Mouse (Mus musculus): ENCODE measurements around the gene Rnasek. TPM values are rescaled to one million over a fixed set of nuclear protein-coding genes. Genes with fewer than 3 reads are reported as not detected.

The Rnasek gene
- polyA plus RNA-seq, 1 experiment from 2014 or later: 145 TPM

GRCm38 (mm10) chr11:70191188-70191587 is 48.5 kb downstream of the Rnasek start:
- CTCF ChIA-PET: interaction anchor here (1.5 kb wide), 1 partner anchor 117 kb away, joined by 3 read pairs; no protein-coding TSS in a partner anchor
- no peak for TF ChIP-seq CTCF (IDR thresholded peaks at IDR 0.05)

GRCm38 (mm10) chr11:70189319-70190134 is 50.1 kb downstream of the Rnasek start:
- POLR2A ChIA-PET: no interaction called here
- peak; percentile 68 for ATAC-seq
- CTCF ChIA-PET: no interaction called here
- DNase-seq (ENCODE audit: low read depth, low spot score): peak; percentile 74
- TF ChIP-seq CTCF (IDR thresholded peaks at IDR 0.05): no peak
- in situ Hi-C loops (cut with MboI; ENCODE audit: low pct_unique_long_range_greater_than_20kb): no loop called here
- no peaks in the 10 kb centered on the region for H3K27me3 ChIP-seq

More at GRCm38 (mm10) chr11:70191188-70191587, 48.5 kb downstream of the Rnasek start:
- in situ Hi-C loops (cut with MboI; ENCODE audit: low pct_unique_long_range_greater_than_20kb): no loop called here
- DNase-seq (ENCODE audit: low read depth, low spot score) (no peak), ATAC-seq (no peak)
- POLR2A ChIA-PET: no interaction called here
- no peaks in the 10 kb centered on the region for H3K27me3 ChIP-seq

Other genes starting within 250 kb of the Rnasek start
- 528 TPM for gene Gabarap, start 248.7 kb downstream of the Rnasek start, polyA plus RNA-seq (2021)
- gene Phf23, start 244.1 kb downstream of the Rnasek start, polyA plus RNA-seq (2021): 76.1 TPM
- 41.6 TPM for gene Dvl2, start 239.2 kb downstream of the Rnasek start, polyA plus RNA-seq (2021)
- 234 TPM for gene Acadvl, start 224.4 kb downstream of the Rnasek start, polyA plus RNA-seq (2021)
- gene Dlg4, start 222.9 kb downstream of the Rnasek start, polyA plus RNA-seq (2021): 48.1 TPM
- not detected for gene Asgr1, start 185.8 kb downstream of the Rnasek start, polyA plus RNA-seq (2021)
- not detected for gene Asgr2, start 147.2 kb downstream of the Rnasek start, polyA plus RNA-seq (2021)
- not detected for gene Mgl2, start 109.5 kb downstream of the Rnasek start, polyA plus RNA-seq (2021)
- gene Clec10a, start 83.6 kb downstream of the Rnasek start, polyA plus RNA-seq (2021): not detected
- 1.9 TPM for gene Slc16a11, start 27.1 kb downstream of the Rnasek start, polyA plus RNA-seq (2021)
- gene Slc16a13, start 18.8 kb downstream of the Rnasek start, polyA plus RNA-seq (2021): 12.2 TPM
- gene Bcl6b, start 10.0 kb downstream of the Rnasek start, polyA plus RNA-seq (2021): not detected
- gene 0610010K14Rik, start 1.9 kb downstream of the Rnasek start, polyA plus RNA-seq (2021): 50.1 TPM
- 4.3 TPM for gene Gm21988, start within 50 bp of the Rnasek start, polyA plus RNA-seq (2021)
- 0.03 TPM for gene Alox12, start 15.5 kb upstream of the Rnasek start, polyA plus RNA-seq (2021)
- gene Alox12e, start 82.8 kb upstream of the Rnasek start, polyA plus RNA-seq (2021): not detected
- gene Alox15, start 112.2 kb upstream of the Rnasek start, polyA plus RNA-seq (2021): not detected
- 31.0 TPM for gene Pelp1, start 170.2 kb upstream of the Rnasek start, polyA plus RNA-seq (2021)
- gene Arrb2, start 192.8 kb upstream of the Rnasek start, polyA plus RNA-seq (2021): 22.5 TPM
- 41.3 TPM for gene Med11, start 212.1 kb upstream of the Rnasek start, polyA plus RNA-seq (2021)
- 3.5 TPM for gene Zmynd15, start 219.6 kb upstream of the Rnasek start, polyA plus RNA-seq (2021)
- 32.7 TPM for gene Cxcl16, start 220.1 kb upstream of the Rnasek start, polyA plus RNA-seq (2021)